Mouse (Mus musculus) heart, postnatal 10 days (tissue): ENCODE measurements around the gene Olfr780. TPM values are rescaled to one million over a fixed set of nuclear protein-coding genes. Genes with fewer than 3 reads are reported as not detected.
"Not testable (repeated sequence)": the region's sequence is repeated elsewhere in the genome, so short reads cannot be mapped to it uniquely, and the experiment has no call there.

ENCODE experiments used
- DNase-seq, 2 experiments: peaks; one replicate each; pipeline ENCODE4 v3.0.0; 2021
- intact Hi-C: fragments of 180-260 bp; cut with DNase I; formaldehyde crosslinking; loops from one replicate; pipeline ENCODE4 v1.15.1; 2025
- total RNA-seq, 2 experiments: library from RNA; stranded (reverse); gene quantifications; 2 replicates each; pipeline ENCODE4 v1.2.3; 2021

Gene Olfr780
- not detected for total RNA-seq

DNA sequence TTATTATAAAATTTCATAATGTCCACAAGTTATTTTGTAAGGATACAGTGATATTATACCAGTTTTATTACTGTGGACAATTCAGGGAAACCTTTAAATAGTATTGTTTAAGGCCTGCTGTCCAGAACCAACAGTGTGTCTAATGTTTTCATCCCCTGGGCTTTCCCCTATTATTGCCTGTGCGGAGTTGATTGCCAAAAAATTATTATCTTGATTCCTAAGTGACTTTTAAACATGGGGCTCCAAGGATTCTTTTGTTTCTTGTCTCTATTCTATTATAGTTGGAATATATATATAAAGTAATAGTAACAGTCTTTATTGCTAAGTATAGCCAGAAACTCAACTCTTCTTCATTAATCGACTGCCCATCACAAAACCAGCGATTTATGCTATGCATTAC lies at the start of gene Olfr780:
TSS of gene Olfr780 (plus strand) at position 301 of the 400 bp plus-strand sequence.
- DNase-seq, result no peak
- intact Hi-C loops, result no loop called here

- no peak for DNase-seq
- intact Hi-C loops, result no loop called here
Observed at GRCm38 (mm10) chr10:129271081-129271535, 46.8 kb upstream of the Olfr780 start, which contains the start of gene Olfr777. TSS of gene Olfr777 (minus strand) at chr10:129271485.

GRCm38 (mm10) chr10:129312973-129313372 lies 4.9 kb upstream of the Olfr780 start:
- intact Hi-C loops, DNase-seq: not testable (repeated sequence)

GRCm38 (mm10) chr10:129313521-129313920 lies 4.4 kb upstream of the Olfr780 start:
- intact Hi-C loops, DNase-seq: not testable (repeated sequence)

DNA sequence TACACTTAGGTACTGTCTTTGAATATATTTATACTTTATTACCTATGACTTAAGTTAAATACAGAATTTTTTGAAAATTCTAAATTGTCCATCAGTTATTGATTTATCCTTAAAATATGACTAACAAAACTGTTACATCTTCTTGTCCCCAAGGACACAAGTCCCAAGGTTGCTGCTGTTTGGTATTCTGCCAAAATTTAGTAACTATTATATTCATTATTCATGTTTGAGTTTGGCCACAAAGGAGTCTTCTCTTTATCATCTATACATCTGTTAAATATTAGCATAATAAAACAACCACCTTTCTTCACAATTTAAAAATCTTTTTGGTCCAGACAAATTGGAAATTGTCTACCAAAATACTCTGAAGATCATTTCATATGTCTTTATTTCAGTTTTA lies 10.6 kb downstream of the Olfr780 start, which contains the start of gene Olfr781:
TSS of gene Olfr781 (plus strand) at position 301 of the 400 bp plus-strand sequence.
- intact Hi-C loops, result no loop called here
- no peak for DNase-seq

- DNase-seq, result no peak
- intact Hi-C loops, result no loop called here
Observed at GRCm38 (mm10) chr10:129348550-129348949, 30.6 kb downstream of the Olfr780 start, which contains the start of gene Olfr782. TSS of gene Olfr782 (plus strand) at chr10:129348850.

DNA sequence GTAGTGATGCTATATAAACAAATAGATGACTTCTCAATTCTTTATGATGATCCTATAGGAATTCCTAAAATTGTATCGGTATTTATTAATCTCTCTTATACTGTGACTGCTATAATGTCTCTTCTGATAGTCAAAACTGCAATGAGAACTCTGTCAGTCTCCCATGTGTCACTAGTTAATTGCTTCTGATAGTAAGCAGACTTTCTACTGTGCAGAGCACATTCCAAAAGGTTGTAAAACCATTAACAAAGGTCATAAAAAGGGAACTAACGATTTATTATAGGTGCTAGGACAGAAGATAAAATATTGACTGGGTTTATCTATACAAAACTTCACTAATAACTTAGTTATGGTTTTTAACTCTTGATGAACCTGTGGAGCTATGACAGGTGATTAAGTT lies 34.6 kb downstream of the Olfr780 start:
- intact Hi-C loops, DNase-seq: not testable (repeated sequence)

- intact Hi-C loops, DNase-seq: not testable (repeated sequence)
Observed at GRCm38 (mm10) chr10:129356496-129356895, 38.6 kb downstream of the Olfr780 start.

GRCm38 (mm10) chr10:129357307-129357706 lies 39.4 kb downstream of the Olfr780 start:
- DNase-seq, result no peak
- intact Hi-C loops, result no loop called here

Other genes with a start within 250 kb of the Olfr780 start
- gene Olfr766-ps1, start 249.1 kb upstream of the Olfr780 start, total RNA-seq, result not detected
- not detected for gene Olfr767, start 235.2 kb upstream of the Olfr780 start, total RNA-seq
- gene Olfr768, start 218.7 kb upstream of the Olfr780 start, total RNA-seq, result not detected
- gene Olfr769, start 200.3 kb upstream of the Olfr780 start, total RNA-seq, result not detected
- not detected for gene Olfr770, start 179.1 kb upstream of the Olfr780 start, total RNA-seq
- not detected for gene Olfr771, start 153.4 kb upstream of the Olfr780 start, total RNA-seq
- gene Olfr772, start 140.2 kb upstream of the Olfr780 start, total RNA-seq, result not detected
- gene Olfr773, start 130.7 kb upstream of the Olfr780 start, total RNA-seq, result not detected
- not detected for gene Olfr774, start 81.9 kb upstream of the Olfr780 start, total RNA-seq
- not detected for gene Olfr775, start 69.7 kb upstream of the Olfr780 start, total RNA-seq
- not detected for gene Olfr776, start 59.0 kb upstream of the Olfr780 start, total RNA-seq
- gene Olfr777, start 46.6 kb upstream of the Olfr780 start, total RNA-seq, result not detected
- gene Olfr781, start 10.7 kb downstream of the Olfr780 start, total RNA-seq, result not detected
- gene Olfr782, start 30.7 kb downstream of the Olfr780 start, total RNA-seq, result not detected
- not detected for gene Olfr784, start 66.0 kb downstream of the Olfr780 start, total RNA-seq
- not detected for gene Olfr785, start 87.3 kb downstream of the Olfr780 start, total RNA-seq
- gene Olfr786, start 109.2 kb downstream of the Olfr780 start, total RNA-seq, result not detected
- not detected for gene Olfr787, start 143.7 kb downstream of the Olfr780 start, total RNA-seq
- not detected for gene Olfr788, start 152.9 kb downstream of the Olfr780 start, total RNA-seq
- gene Olfr789, start 166.6 kb downstream of the Olfr780 start, total RNA-seq, result not detected
- gene Olfr790, start 180.4 kb downstream of the Olfr780 start, total RNA-seq, result not detected
- not detected for gene Olfr791, start 203.7 kb downstream of the Olfr780 start, total RNA-seq
- not detected for gene Olfr792, start 221.0 kb downstream of the Olfr780 start, total RNA-seq
- not detected for gene Olfr794, start 249.5 kb downstream of the Olfr780 start, total RNA-seq